Mouse (Mus musculus) C2C12 (cell line): Measurements from ENCODE around the gene Fcnb.

Experiments
- CTCF ChIP-seq: IDR thresholded peaks from one replicate; pipeline ENCODE4 v1.5.1; 2011; ENCODE audit not compliant: control insufficient read depth, insufficient read depth, insufficient read length
- MYOD1 ChIP-seq: IDR thresholded peaks from one replicate; pipeline ENCODE4 v1.6.1; 2011; ENCODE audit warnings: low read depth; ENCODE audit not compliant: control insufficient read depth, insufficient read length
- USF1 ChIP-seq: IDR thresholded peaks from one replicate; pipeline ENCODE4 v1.6.1; 2011; ENCODE audit warnings: low read depth, mild to moderate bottlenecking, control low read depth, moderate library complexity

GRCm38 (mm10) chr2:28044920-28045598, 39.6 kb downstream of the Fcnb start:
- no peak for TF ChIP-seq CTCF
- TF ChIP-seq MYOD1: no peak
- TF ChIP-seq USF1: no peak
